Comparison of ENCODE assay signal across 20 mouse cellular contexts in genomic region chr9:29956936-29957335, GRCm38 (mm10). TPM values are rescaled to one million over a fixed set of nuclear protein-coding genes. Genes with fewer than 3 reads are reported as not detected.
"Had no signal": no experiment of that assay in that cellular context is flagged by ENCODE, and none has a peak within 500 bp of the region (broad histone marks: within the 10 kb centered on the region; RNA-seq: fewer than 3 reads in every experiment).

No protein-coding gene starts in this region.

- H3K27ac ChIP-seq: lung, embryonic 15.5 days; macrophage; midbrain, embryonic 13.5 days; midbrain, embryonic 15.5 days; neural tube, embryonic 12.5 days; stomach, embryonic 15.5 days; stomach, postnatal 0 days had no signal

- H3K4me1 ChIP-seq: lung, embryonic 15.5 days; megakaryocyte, embryonic 14.5 days; stomach, embryonic 15.5 days had no signal

- H3K27me3 ChIP-seq: midbrain, embryonic 15.5 days had no signal

- H3K9me3 ChIP-seq: lung, embryonic 15.5 days; midbrain, embryonic 13.5 days; midbrain, embryonic 15.5 days; neural tube, embryonic 12.5 days; stomach, embryonic 15.5 days had no signal

- H3K4me2 ChIP-seq: lung, embryonic 15.5 days; midbrain, embryonic 11.5 days; midbrain, embryonic 13.5 days; midbrain, embryonic 15.5 days; neural tube, embryonic 12.5 days; stomach, embryonic 15.5 days had no signal

- H3K4me3 ChIP-seq: lung, embryonic 15.5 days; megakaryocyte, embryonic 14.5 days; midbrain, embryonic 13.5 days; midbrain, embryonic 15.5 days; neural tube, embryonic 12.5 days; stomach, embryonic 15.5 days had no signal

- H3K9ac ChIP-seq: liver, postnatal 0 days; lung, embryonic 15.5 days; midbrain, embryonic 13.5 days; midbrain, embryonic 15.5 days; neural tube, embryonic 12.5 days; stomach, embryonic 15.5 days had no signal

- H3K36me3 ChIP-seq: lung, embryonic 15.5 days; midbrain, embryonic 13.5 days; midbrain, embryonic 15.5 days; neural tube, embryonic 12.5 days; stomach, embryonic 15.5 days had no signal

- ATAC-seq: liver, postnatal 0 days; lung, postnatal 0 days; midbrain, embryonic 13.5 days; midbrain, embryonic 15.5 days had no signal

- DNase-seq: liver, postnatal 0 days; lung, adult 2 months; lung, postnatal 14 days; lung, postnatal 36 days; right cerebral cortex, postnatal 14 days; thymus, postnatal 14 days; thymus, postnatal 36 days had no signal

RNA-seq across cellular contexts. Expression of gene Ntm, which starts 6.0 kb away (rescaled TPM):
- total RNA-seq: megakaryocyte progenitor cell, adult 5-6 weeks; monocyte, adult 5-6 weeks; neutrophil, adult 5-6 weeks had no signal
- polyA plus RNA-seq: macrophage had no signal
